Mouse (Mus musculus) MEL (cell line): ENCODE measurements around the gene Mrps17.

Source experiments
- CTCF ChIP-seq, 3 experiments: IDR thresholded peaks in 2 of 3; conservative IDR thresholded peaks in 1 of 3; 2 replicates each; pipeline ENCODE4 v1.5.1; 2011 to 2012; ENCODE audit warnings: low read length in 3 of 3, low read depth in 2 of 3, mild to moderate bottlenecking in 2 of 3, improper control_type of control experiment in 1 of 3, inconsistent platforms in 1 of 3, mixed read lengths in 1 of 3, moderate library complexity in 1 of 3; ENCODE audit not compliant: control insufficient read depth in 1 of 3, insufficient read depth in 1 of 3, poor library complexity in 1 of 3, severe bottlenecking in 1 of 3
- EP300 ChIP-seq, 2 experiments: IDR thresholded peaks; 2 replicates each; pipeline ENCODE4 v1.6.1; 2011; ENCODE audit warnings: improper control_type of control experiment in 2 of 2, low read length in 2 of 2, low read depth in 1 of 2, mild to moderate bottlenecking in 1 of 2
- MYC ChIP-seq: IDR thresholded peaks from 2 replicates; pipeline ENCODE4 v1.6.1; 2011; ENCODE audit warnings: low read depth, mild to moderate bottlenecking, low read length, improper control_type of control experiment, moderate library complexity
- POLR2A ChIP-seq, 2 experiments: IDR thresholded peaks; 2 replicates each; pipeline ENCODE4 v1.6.1; 2011 to 2012; ENCODE audit warnings: low read length in 2 of 2, mild to moderate bottlenecking in 2 of 2, control low read depth in 1 of 2, improper control_type of control experiment in 1 of 2, low read depth in 1 of 2, moderate library complexity in 1 of 2; ENCODE audit not compliant: control insufficient read depth in 1 of 2, insufficient read depth in 1 of 2, poor library complexity in 1 of 2
- TBP ChIP-seq: IDR thresholded peaks from 2 replicates; pipeline ENCODE4 v1.8.0; 2011; ENCODE audit warnings: low read depth, low read length, improper control_type of control experiment

DNA sequence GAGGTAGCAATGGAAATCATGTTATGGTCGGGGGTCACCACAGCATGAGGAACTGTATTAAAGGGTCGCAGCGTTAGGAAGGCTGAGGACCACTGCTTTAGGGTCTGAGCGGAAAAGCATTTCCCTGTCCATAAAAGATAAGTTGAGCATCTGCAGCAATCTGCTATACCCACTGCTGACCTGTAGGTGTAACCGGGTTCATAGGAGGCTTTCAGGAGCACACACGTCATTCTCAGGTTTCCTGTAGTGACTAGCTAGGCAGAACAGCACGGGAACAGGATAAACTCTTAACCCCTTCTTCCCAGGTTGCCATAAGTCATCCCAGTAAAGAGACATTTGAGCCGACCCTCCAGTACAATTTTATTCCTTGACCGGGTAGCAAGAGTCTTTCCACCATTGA, 1.7 kb downstream of the Mrps17 start:
- no peak for TF ChIP-seq EP300 (IDR thresholded peaks at IDR 0.05; ENCODE audit: low read depth in 1 of 2, low read length in 2 of 2)
- TF ChIP-seq POLR2A (IDR thresholded peaks at IDR 0.05; ENCODE audit: control insufficient read depth in 1 of 2, insufficient read depth in 1 of 2, low read depth in 1 of 2, low read length in 2 of 2, poor library complexity in 1 of 2), result no peak
- TF ChIP-seq TBP, result no peak
- TF ChIP-seq CTCF (IDR thresholded peaks at IDR 0.05 in 2 of 3, conservative IDR thresholded peaks at IDR 0.05 in 1 of 3; ENCODE audit: control insufficient read depth in 1 of 3, insufficient read depth in 1 of 3, low read depth in 2 of 3, low read length in 3 of 3, poor library complexity in 1 of 3, severe bottlenecking in 1 of 3), result peak in 1 of 3 experiments; percentile 24; a peak in 2 of 6 replicates
- TF ChIP-seq MYC, result no peak
